Mouse (Mus musculus): ENCODE results near the gene Atg16l2. TPM values are rescaled to one million over a fixed set of nuclear protein-coding genes. Genes with fewer than 3 reads are reported as not detected.

Gene Atg16l2
- polyA plus RNA-seq, 1 experiment from 2014 or later, result 21.5 TPM

- no peaks in the 10 kb centered on the region for H3K27me3 ChIP-seq
- peak overlapping the region; percentile 78 for H3K4me3 ChIP-seq (replicated peaks)
- H3K36me3 ChIP-seq, result no peaks in the 10 kb centered on the region
- peak overlapping the region; percentile 98 for H3K27ac ChIP-seq (replicated peaks)
- no peaks in the 10 kb centered on the region for H3K9me3 ChIP-seq (replicated peaks)
- 27% methylated on average over 5 of the region's 5 CpGs for WGBS
- peak; percentile 4; the same call in 1 of the 2 replicates for ATAC-seq (ENCODE audit: insufficient number of reproducible peaks, low FRiP score, low TSS enrichment, low read depth)
- 0 out of 2 replicates have a peak overlapping the region, but pooled peaks have one; percentile 60 for H3K9ac ChIP-seq
- H3K4me2 ChIP-seq (replicated peaks), result peak overlapping the region; percentile 52
- 0 out of 2 replicates have a peak, but pooled peaks cover 8% of the 10 kb centered on the region for H3K4me1 ChIP-seq
Measured at GRCm38 (mm10) chr7:101309985-101310326, 7.9 kb upstream of the Atg16l2 start.

- ATAC-seq (ENCODE audit: insufficient number of reproducible peaks, low FRiP score, low TSS enrichment, low read depth), result no peak
- Histone ChIP-seq H3K36me3 (no peaks in the 10 kb centered on the region), H3K9ac (no peak overlapping the region), H3K27ac (replicated peaks) (no peak overlapping the region), H3K9me3 (replicated peaks) (no peaks in the 10 kb centered on the region), H3K4me1 (peaks cover 15% of the 10 kb centered on the region), H3K4me3 (replicated peaks) (no peak overlapping the region), H3K4me2 (replicated peaks) (no peak overlapping the region), H3K27me3 (no peaks in the 10 kb centered on the region)
- WGBS, result 30% methylated on average over 2 of the region's 2 CpGs
Measured at GRCm38 (mm10) chr7:101306841-101307240, 4.8 kb upstream of the Atg16l2 start.

GRCm38 (mm10) chr7:101302691-101303090 is 640 bp upstream of the Atg16l2 start:
- WGBS, result 22% methylated on average over 7 of the region's 7 CpGs
- Histone ChIP-seq H3K27me3 (no peaks in the 10 kb centered on the region; the same call in none of the 2 replicates), H3K4me3 (replicated peaks) (peak overlapping the region; percentile 73), H3K9me3 (replicated peaks) (no peaks in the 10 kb centered on the region), H3K9ac (no peak overlapping the region), H3K4me2 (replicated peaks) (peak overlapping the region; percentile 79), H3K27ac (replicated peaks) (peak overlapping the region; percentile 77; the same call in 1 of the 2 replicates), H3K36me3 (no peaks in the 10 kb centered on the region), H3K4me1 (peaks cover 25% of the 10 kb centered on the region)
- ATAC-seq (ENCODE audit: insufficient number of reproducible peaks, low FRiP score, low TSS enrichment, low read depth), result no peak

- Histone ChIP-seq H3K27me3 (peaks cover 3% of the 10 kb centered on the region), H3K27ac (replicated peaks) (peak overlapping the region; percentile 77), H3K4me1 (peaks cover 33% of the 10 kb centered on the region), H3K4me3 (replicated peaks) (peak overlapping the region; percentile 73), H3K9ac (peak overlapping the region; percentile 44), H3K36me3 (no peaks in the 10 kb centered on the region), H3K9me3 (replicated peaks) (no peaks in the 10 kb centered on the region), H3K4me2 (replicated peaks) (peak overlapping the region; percentile 79)
- ATAC-seq (ENCODE audit: insufficient number of reproducible peaks, low FRiP score, low TSS enrichment, low read depth), result peak; percentile 36
- WGBS, result 1% methylated on average over 30 of the region's 30 CpGs
Measured at GRCm38 (mm10) chr7:101301361-101301880, 630 bp downstream of the Atg16l2 start.

- 0 out of 2 replicates have a peak, but pooled peaks cover 6% of the 10 kb centered on the region for H3K36me3 ChIP-seq
- H3K27ac ChIP-seq (replicated peaks), result no peak overlapping the region
- H3K4me2 ChIP-seq (replicated peaks), result no peak overlapping the region
- no peak overlapping the region for H3K9ac ChIP-seq
- no peaks in the 10 kb centered on the region for H3K9me3 ChIP-seq (replicated peaks)
- 77% methylated on average over 3 of the region's 3 CpGs for WGBS
- peaks cover 3% of the 10 kb centered on the region for H3K27me3 ChIP-seq
- peaks cover 39% of the 10 kb centered on the region for H3K4me1 ChIP-seq
- H3K4me3 ChIP-seq (replicated peaks), result no peak overlapping the region
- ATAC-seq (ENCODE audit: insufficient number of reproducible peaks, low FRiP score, low TSS enrichment, low read depth), result no peak
Measured at GRCm38 (mm10) chr7:101298375-101298774, 3.7 kb downstream of the Atg16l2 start.

GRCm38 (mm10) chr7:101297023-101297405 is 5.0 kb downstream of the Atg16l2 start:
- peaks cover 32% of the 10 kb centered on the region for H3K4me1 ChIP-seq
- WGBS, result 22% methylated on average over 8 of the region's 8 CpGs
- peak overlapping the region; percentile 70 for H3K4me2 ChIP-seq (replicated peaks)
- no peak overlapping the region for H3K27ac ChIP-seq (replicated peaks)
- peak overlapping the region; percentile 2; the same call in 1 of the 2 replicates for H3K9ac ChIP-seq
- H3K36me3 ChIP-seq, result peaks cover 10% of the 10 kb centered on the region; the same call in 1 of the 2 replicates
- peak overlapping the region; percentile 40 for H3K4me3 ChIP-seq (replicated peaks)
- ATAC-seq (ENCODE audit: insufficient number of reproducible peaks, low FRiP score, low TSS enrichment, low read depth), result no peak; the same call in 1 of the 2 replicates
- H3K27me3 ChIP-seq, result peaks cover 3% of the 10 kb centered on the region
- H3K9me3 ChIP-seq (replicated peaks), result no peaks in the 10 kb centered on the region

GRCm38 (mm10) chr7:101296252-101297022 is 5.6 kb downstream of the Atg16l2 start:
- peak; percentile 80 for ATAC-seq (ENCODE audit: insufficient number of reproducible peaks, low FRiP score, low TSS enrichment, low read depth)
- WGBS, result 11% methylated on average over 35 of the region's 35 CpGs
- H3K4me3 ChIP-seq (replicated peaks), result peak overlapping the region; percentile 40

GRCm38 (mm10) chr7:101295438-101295837 is 6.6 kb downstream of the Atg16l2 start:
- H3K4me1 ChIP-seq, result peaks cover 21% of the 10 kb centered on the region
- ATAC-seq (ENCODE audit: insufficient number of reproducible peaks, low FRiP score, low TSS enrichment, low read depth), result no peak

More at GRCm38 (mm10) chr7:101296252-101297022, 5.6 kb downstream of the Atg16l2 start:
- peaks cover 10% of the 10 kb centered on the region; the same call in 1 of the 2 replicates for H3K36me3 ChIP-seq
- H3K9ac ChIP-seq, result peak overlapping the region; percentile 2; the same call in 1 of the 2 replicates
- H3K4me1 ChIP-seq, result peaks cover 29% of the 10 kb centered on the region
- no peak overlapping the region for H3K27ac ChIP-seq (replicated peaks)
- peaks cover 3% of the 10 kb centered on the region for H3K27me3 ChIP-seq
- no peaks in the 10 kb centered on the region for H3K9me3 ChIP-seq (replicated peaks)
- H3K4me2 ChIP-seq (replicated peaks), result peak overlapping the region; percentile 70

GRCm38 (mm10) chr7:101293611-101294010 is 8.4 kb downstream of the Atg16l2 start:
- no peak for ATAC-seq (ENCODE audit: insufficient number of reproducible peaks, low FRiP score, low TSS enrichment, low read depth)
- no peaks in the 10 kb centered on the region for H3K9me3 ChIP-seq (replicated peaks)
- no peak overlapping the region for H3K4me3 ChIP-seq (replicated peaks)
- H3K4me2 ChIP-seq (replicated peaks), result no peak overlapping the region
- H3K27ac ChIP-seq (replicated peaks), result no peak overlapping the region
- peaks cover 25% of the 10 kb centered on the region; the same call in 1 of the 2 replicates for H3K36me3 ChIP-seq
- peaks cover 14% of the 10 kb centered on the region for H3K4me1 ChIP-seq
- peaks cover 3% of the 10 kb centered on the region; the same call in 1 of the 2 replicates for H3K27me3 ChIP-seq
- WGBS, result 45% methylated on average over 4 of the region's 4 CpGs
- H3K9ac ChIP-seq, result no peak overlapping the region

More at GRCm38 (mm10) chr7:101295438-101295837, 6.6 kb downstream of the Atg16l2 start:
- no peak overlapping the region for H3K4me2 ChIP-seq (replicated peaks)
- no peaks in the 10 kb centered on the region for H3K9me3 ChIP-seq (replicated peaks)
- peaks cover 16% of the 10 kb centered on the region; the same call in 1 of the 2 replicates for H3K36me3 ChIP-seq
- no peak overlapping the region for H3K9ac ChIP-seq
- peaks cover 3% of the 10 kb centered on the region for H3K27me3 ChIP-seq
- no peak overlapping the region for H3K4me3 ChIP-seq (replicated peaks)
- WGBS, result 67% methylated on average over 1 of the region's 1 CpGs
- H3K27ac ChIP-seq (replicated peaks), result no peak overlapping the region

- Histone ChIP-seq H3K27ac (replicated peaks) (no peak overlapping the region), H3K4me2 (replicated peaks) (no peak overlapping the region), H3K4me3 (replicated peaks) (no peak overlapping the region), H3K9ac (no peak overlapping the region), H3K9me3 (replicated peaks) (no peaks in the 10 kb centered on the region), H3K4me1 (peaks cover 14% of the 10 kb centered on the region), H3K27me3 (peaks cover 3% of the 10 kb centered on the region; the same call in 1 of the 2 replicates), H3K36me3 (peaks cover 25% of the 10 kb centered on the region; the same call in 1 of the 2 replicates)
- WGBS, result 31% methylated on average over 4 of the region's 4 CpGs
- ATAC-seq (ENCODE audit: insufficient number of reproducible peaks, low FRiP score, low TSS enrichment, low read depth), result no peak
Measured at GRCm38 (mm10) chr7:101293138-101293537, 8.9 kb downstream of the Atg16l2 start.

- peaks cover 25% of the 10 kb centered on the region; the same call in 1 of the 2 replicates for H3K36me3 ChIP-seq
- no peak overlapping the region for H3K4me2 ChIP-seq (replicated peaks)
- 93% methylated on average over 1 of the region's 1 CpGs for WGBS
- H3K4me3 ChIP-seq (replicated peaks), result no peak overlapping the region
- ATAC-seq (ENCODE audit: insufficient number of reproducible peaks, low FRiP score, low TSS enrichment, low read depth), result no peak
- no peak overlapping the region for H3K27ac ChIP-seq (replicated peaks)
- H3K9ac ChIP-seq, result no peak overlapping the region
- no peaks in the 10 kb centered on the region for H3K9me3 ChIP-seq (replicated peaks)
- H3K4me1 ChIP-seq, result peaks cover 14% of the 10 kb centered on the region
- peaks cover 3% of the 10 kb centered on the region; the same call in 1 of the 2 replicates for H3K27me3 ChIP-seq
Measured at GRCm38 (mm10) chr7:101292696-101293095, 9.4 kb downstream of the Atg16l2 start.

Measured in embryonic facial prominence, embryonic 15.5 days (tissue).